Mouse (Mus musculus) neutrophil, adult 59 days (primary cell): ENCODE measurements around the gene Nbea. TPM values are rescaled to one million over a fixed set of nuclear protein-coding genes. Genes with fewer than 3 reads are reported as not detected.

Experiments used
- total RNA-seq, 2 experiments: library from RNA; stranded (reverse); gene quantifications; 1 replicate in 1 of 2; 2 replicates in 1 of 2; pipeline ENCODE4 v1.2.4; 2023

Nbea gene
- under 1 TPM; 0.07 to 0.67 TPM for total RNA-seq

DNA sequence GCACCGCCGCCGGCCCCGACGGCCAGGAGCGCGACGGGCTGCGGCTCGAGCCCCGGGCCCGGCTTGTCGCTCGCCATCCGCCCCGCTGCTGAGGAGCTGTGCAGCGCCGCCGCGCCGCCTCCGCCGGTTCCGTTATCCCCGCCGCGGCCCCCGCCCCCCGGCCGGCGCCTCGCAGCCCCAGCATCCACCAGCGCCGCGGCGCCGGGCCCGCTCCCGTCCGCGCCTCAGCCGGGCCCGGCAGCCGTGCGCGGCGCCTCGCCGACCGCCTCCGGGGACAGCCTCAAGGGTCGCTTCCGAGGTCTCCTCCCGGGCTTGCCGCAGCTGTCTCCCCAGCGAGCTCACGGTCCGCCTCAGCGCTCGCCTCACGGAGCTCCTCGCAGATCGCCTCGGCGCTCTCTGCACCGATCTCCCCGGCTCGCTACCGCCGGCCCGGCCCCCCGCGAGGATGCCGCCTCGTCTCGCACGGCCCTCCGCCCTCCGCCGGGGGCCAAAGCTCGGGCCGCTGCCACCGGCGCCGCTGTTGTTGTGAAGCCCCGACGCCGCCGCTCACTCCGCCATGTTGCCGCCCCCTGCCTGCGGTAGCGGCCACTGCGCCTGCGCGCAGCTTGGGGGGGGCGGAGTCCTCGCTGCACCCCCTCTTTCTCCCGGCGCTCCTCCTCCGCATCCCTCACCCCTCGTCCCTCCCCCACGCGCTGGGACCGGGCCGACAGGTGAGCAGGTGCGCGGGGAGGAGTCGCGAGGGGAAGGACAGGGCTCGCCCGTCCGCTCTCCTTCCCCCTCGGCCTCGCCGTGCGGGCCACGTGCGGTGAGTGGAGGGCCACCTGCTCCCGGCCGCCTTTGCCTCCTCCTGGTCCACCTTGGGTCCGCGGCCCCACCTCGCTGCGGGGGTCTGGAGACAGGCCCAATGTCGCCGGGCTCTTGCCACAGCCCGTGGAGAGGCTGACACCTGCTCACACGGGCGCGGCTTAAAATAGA lies at the start of gene Nbea:
TSS of gene Nbea (minus strand) at position 543 of the 975 bp plus-strand sequence.

DNA sequence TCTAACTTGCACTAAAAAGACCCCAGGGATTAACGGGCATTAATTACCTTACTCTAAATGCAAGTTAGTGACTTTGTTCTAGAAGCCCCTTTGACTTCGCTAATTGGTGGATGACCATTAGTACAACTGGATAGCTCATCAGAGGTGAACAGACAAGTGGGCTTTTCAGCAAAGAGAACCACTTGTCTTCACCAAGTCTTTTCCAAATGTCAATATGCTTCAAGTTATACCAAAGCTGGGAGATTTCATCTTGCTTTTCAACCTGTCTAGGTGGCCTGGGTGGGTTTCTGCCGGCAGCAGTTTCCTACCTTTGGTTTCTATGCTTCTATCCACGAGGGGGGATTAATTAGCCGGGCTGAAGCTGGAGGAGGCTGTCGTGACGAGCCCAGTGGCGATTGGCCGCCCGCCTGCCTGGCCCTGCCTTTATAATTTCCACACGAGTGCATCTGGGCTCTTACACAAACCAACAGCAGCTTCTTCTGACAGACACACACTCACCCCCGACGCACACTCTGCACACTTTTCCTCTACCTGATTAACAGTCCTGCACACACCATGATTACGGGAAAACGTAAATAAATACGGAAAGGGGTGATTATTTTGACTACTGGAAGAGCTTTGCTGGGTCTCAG lies 401.3 kb downstream of the Nbea start, which contains the start of gene Mab21l1:
TSS of gene Mab21l1 (plus strand) at position 455 of the 632 bp plus-strand sequence.

